Comparison of ENCODE assay signal across 10 mouse cellular contexts in the genomic region with DNA sequence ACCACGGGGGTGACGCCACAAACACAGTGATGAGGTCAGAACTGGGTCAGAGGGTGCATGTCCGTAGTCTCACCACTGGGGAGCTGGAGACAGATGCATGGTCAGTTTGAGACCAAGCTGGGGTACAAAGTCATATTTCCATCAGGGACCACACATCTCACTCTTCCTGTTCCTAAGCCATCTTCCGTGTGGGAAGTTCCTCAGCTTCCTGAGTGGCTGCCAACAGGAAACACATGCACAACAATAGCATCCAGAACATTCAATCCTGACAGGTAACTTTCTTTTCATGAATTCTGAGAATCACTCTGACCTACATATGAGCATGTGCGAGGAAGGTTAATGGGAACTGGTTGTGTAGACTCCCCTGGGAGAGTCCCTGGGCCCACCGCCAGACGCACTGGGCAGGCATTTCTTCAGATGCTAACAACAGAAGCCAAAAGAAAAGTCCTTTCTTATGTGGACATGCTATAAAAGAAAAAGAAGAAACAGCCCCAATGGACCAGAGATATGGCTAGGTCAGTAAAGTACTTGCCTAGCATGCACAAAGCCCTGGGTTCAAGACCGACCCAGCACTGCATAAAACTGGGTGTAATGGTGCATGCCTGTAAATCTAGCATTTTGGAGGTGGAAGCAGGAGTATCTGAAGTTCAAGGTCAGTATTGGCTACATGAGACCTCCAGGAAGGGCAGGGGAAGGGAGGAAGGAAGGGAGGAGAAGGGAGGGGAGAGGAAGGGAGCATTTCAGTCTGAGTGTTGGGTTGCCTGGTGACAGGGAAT.
A peak's percentile ranks its signal among the peaks of the same experiment; 100 is the strongest.
DNase-seq lines count a peak whose midpoint lies in the region; ATAC-seq and TF ChIP-seq lines count a peak whose summit lies in the region.
"Had no signal": no experiment of that assay in that cellular context is flagged by ENCODE, and none has a peak within 500 bp of the region (broad histone marks: within the 10 kb centered on the region; RNA-seq: fewer than 3 reads in every experiment).

No protein-coding gene starts in this region.

- TF ChIP-seq CTCF in testis, adult 2 months (IDR thresholded peaks at IDR 0.05; ENCODE audit: control insufficient read depth, insufficient read depth, insufficient replicate concordance, low read depth, low read length), result no peak
- no peak for TF ChIP-seq CTCF in layer of hippocampus, adult 2 months (conservative IDR thresholded peaks at IDR 0.05)

- no peak overlapping the region for H3K4me2 ChIP-seq in kidney, embryonic 15.5 days
- no peak overlapping the region for H3K4me2 ChIP-seq in liver, embryonic 11.5 days
- H3K4me2 ChIP-seq: forebrain, embryonic 15.5 days had no signal

- no peak overlapping the region for H3K9ac ChIP-seq in kidney, embryonic 15.5 days
- H3K9ac ChIP-seq in liver, embryonic 11.5 days (ENCODE audit: low read depth, low read length), result no peak overlapping the region
- H3K9ac ChIP-seq: forebrain, embryonic 15.5 days had no signal

- H3K4me1 ChIP-seq in kidney, embryonic 15.5 days, result peaks cover 22% of the 10 kb centered on the region
- no peaks in the 10 kb centered on the region; the same call in 1 of the 2 replicates for H3K4me1 ChIP-seq in testis, adult 2 months (ENCODE audit: control insufficient read depth, insufficient read depth, low read length)
- H3K4me1 ChIP-seq in liver, embryonic 11.5 days (replicated peaks; ENCODE audit: control insufficient read depth, insufficient read depth, low read length), result peaks cover 4% of the 10 kb centered on the region

- no peaks in the 10 kb centered on the region for H3K36me3 ChIP-seq in kidney, embryonic 15.5 days
- H3K36me3 ChIP-seq in testis, adult 2 months (ENCODE audit: control insufficient read depth, insufficient read depth, low read length), result no peaks in the 10 kb centered on the region
- no peaks in the 10 kb centered on the region for H3K36me3 ChIP-seq in liver, embryonic 11.5 days (ENCODE audit: control insufficient read depth, insufficient read depth, low read length)
- H3K36me3 ChIP-seq: forebrain, embryonic 15.5 days had no signal

- peak; percentile 56 for DNase-seq in urinary bladder, postnatal 14 days (ENCODE audit: low spot score)
- DNase-seq in urinary bladder, adult 2 months (ENCODE audit: low spot score), result no peak
- peak; percentile 63 for DNase-seq in gastrocnemius, postnatal 25 days
- no peak for DNase-seq in layer of hippocampus, adult 2 months (ENCODE audit: low spot score in 2 of 2)
- no peak for DNase-seq in liver, embryonic 11.5 days (ENCODE audit: low spot score)

- H3K27me3 ChIP-seq in kidney, embryonic 15.5 days, result no peaks in the 10 kb centered on the region
- H3K27me3 ChIP-seq in testis, adult 2 months (ENCODE audit: control insufficient read depth, insufficient read depth, low read length), result no peaks in the 10 kb centered on the region
- H3K27me3 ChIP-seq in liver, embryonic 11.5 days (replicated peaks; ENCODE audit: control insufficient read depth, insufficient read depth, low read length), result no peaks in the 10 kb centered on the region
- H3K27me3 ChIP-seq: forebrain, embryonic 15.5 days had no signal

- 72% methylated on average over 8 of the region's 8 CpGs for WGBS in kidney, embryonic 15.5 days
- 81% methylated on average over 8 of the region's 8 CpGs for WGBS in liver, embryonic 11.5 days

- H3K27ac ChIP-seq in kidney, embryonic 15.5 days, result peak overlapping the region; percentile 45; the same call in 1 of the 2 replicates
- H3K27ac ChIP-seq in testis, adult 2 months (ENCODE audit: control insufficient read depth, insufficient read depth, low read depth, low read length), result 0 out of 2 replicates have a peak overlapping the region, but pooled peaks have one; percentile 4
- H3K27ac ChIP-seq in layer of hippocampus, adult 2 months, result no peak overlapping the region
- H3K27ac ChIP-seq in liver, embryonic 11.5 days (ENCODE audit: low read depth, low read length), result no peak overlapping the region
- H3K27ac ChIP-seq: forebrain, embryonic 15.5 days; macrophage had no signal

- no peak for TF ChIP-seq POLR2A in testis, adult 2 months (IDR thresholded peaks at IDR 0.05; ENCODE audit: control insufficient read depth, low read depth, low read length)

- H3K9me3 ChIP-seq in kidney, embryonic 15.5 days (replicated peaks), result no peaks in the 10 kb centered on the region
- no peaks in the 10 kb centered on the region for H3K9me3 ChIP-seq in liver, embryonic 11.5 days (ENCODE audit: control insufficient read depth, low read length)
- H3K9me3 ChIP-seq: forebrain, embryonic 15.5 days had no signal

- ATAC-seq in kidney, embryonic 15.5 days (replicated peaks; ENCODE audit: low FRiP score), result no peak
- ATAC-seq in granulocyte monocyte progenitor cell, adult 5-6 weeks (replicated peaks; ENCODE audit: poor library complexity, severe bottlenecking), result no peak
- ATAC-seq in liver, embryonic 11.5 days (replicated peaks; ENCODE audit: low FRiP score), result no peak
- ATAC-seq: forebrain, embryonic 15.5 days had no signal

- H3K4me3 ChIP-seq in kidney, embryonic 15.5 days (replicated peaks), result no peak overlapping the region
- no peak overlapping the region for H3K4me3 ChIP-seq in testis, adult 2 months (ENCODE audit: control insufficient read depth, low read depth, low read length)
- H3K4me3 ChIP-seq in layer of hippocampus, adult 2 months, result no peak overlapping the region
- H3K4me3 ChIP-seq in liver, embryonic 11.5 days (ENCODE audit: low read depth, low read length), result no peak overlapping the region
- H3K4me3 ChIP-seq: forebrain, embryonic 15.5 days had no signal

Comparison
In these comparisons a context has a peak if more than half of its experiments do, and no peak if none do; other contexts are left out.
1. DNase-seq: peak in urinary bladder, postnatal 14 days (single experiment) and gastrocnemius, postnatal 25 days (single experiment); none in urinary bladder, adult 2 months (single experiment), layer of hippocampus, adult 2 months (0 of 2) and liver, embryonic 11.5 days (single experiment).
2. H3K27ac ChIP-seq: peak in kidney, embryonic 15.5 days (single experiment) and testis, adult 2 months (single experiment); none in layer of hippocampus, adult 2 months (single experiment) and liver, embryonic 11.5 days (single experiment).